Mouse (Mus musculus) activated CD4-positive, CD25-positive, alpha-beta regulatory T cell, adult 4 months (primary cell): Measurements from ENCODE around the gene Meaf6. TPM values are rescaled to one million over a fixed set of nuclear protein-coding genes. Genes with fewer than 3 reads are reported as not detected.

Experiments used
- ATAC-seq: one replicate; pipeline ENCODE4 v1.8.0; 2017
- polyA plus RNA-seq, 2 experiments: library from polyadenylated mRNA; unstranded; fragments of 100-300 nt; shearing (Covaris generic); gene quantifications; one replicate each; pipeline ENCODE4 v1.2.1; 2017

Meaf6 gene
- polyA plus RNA-seq, 2 experiments from 2014 or later = 62.6 to 68.1 TPM

GRCm38 (mm10) chr4:125144627-125145026 lies 59.7 kb downstream of the Meaf6 start:
- ATAC-seq = no peak

DNA sequence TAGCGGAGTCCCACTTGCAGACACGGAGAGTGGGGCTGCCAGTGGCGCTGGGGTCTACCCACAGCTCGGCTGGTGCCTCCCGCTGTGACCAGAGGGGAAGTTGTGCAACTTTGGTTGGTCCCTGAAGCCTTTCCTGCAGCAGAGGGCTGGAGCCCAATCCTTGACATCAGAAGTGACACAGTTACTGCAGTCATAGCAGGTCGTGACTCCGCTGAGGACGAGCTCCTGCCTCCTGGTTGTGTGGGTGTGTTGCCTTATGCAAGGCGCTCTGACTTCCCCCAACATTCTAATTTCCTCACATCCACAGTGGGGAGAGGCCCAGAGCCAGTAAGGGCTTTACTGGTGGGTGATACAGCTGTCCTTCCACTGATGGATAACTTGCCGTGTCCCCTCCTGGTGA lies 60.3 kb downstream of the Meaf6 start:
- no peak for ATAC-seq

GRCm38 (mm10) chr4:125147970-125148369 lies 63.0 kb downstream of the Meaf6 start:
- ATAC-seq = no peak

- no peak for ATAC-seq
Observed at GRCm38 (mm10) chr4:125149460-125149859, 64.5 kb downstream of the Meaf6 start.

DNA sequence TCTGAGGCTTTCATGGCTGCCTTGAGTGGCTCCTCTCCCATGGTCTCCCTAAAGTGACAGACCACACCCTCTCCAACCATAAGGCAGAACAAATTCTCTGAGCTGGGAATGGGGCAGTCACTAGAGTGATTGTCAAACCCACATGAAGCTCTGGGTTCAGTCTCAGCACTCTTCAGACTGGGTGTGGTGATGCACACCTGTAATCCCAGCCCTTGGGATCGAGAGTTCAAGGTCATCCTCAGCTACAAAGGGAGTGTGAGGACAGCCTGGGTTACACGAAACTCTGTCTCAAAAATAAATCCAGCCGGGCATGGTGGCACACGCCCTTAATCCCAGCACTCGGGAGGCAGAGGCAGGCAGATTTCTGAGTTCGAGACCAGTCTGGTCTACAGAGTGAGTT lies 67.5 kb downstream of the Meaf6 start:
- no peak for ATAC-seq

DNA sequence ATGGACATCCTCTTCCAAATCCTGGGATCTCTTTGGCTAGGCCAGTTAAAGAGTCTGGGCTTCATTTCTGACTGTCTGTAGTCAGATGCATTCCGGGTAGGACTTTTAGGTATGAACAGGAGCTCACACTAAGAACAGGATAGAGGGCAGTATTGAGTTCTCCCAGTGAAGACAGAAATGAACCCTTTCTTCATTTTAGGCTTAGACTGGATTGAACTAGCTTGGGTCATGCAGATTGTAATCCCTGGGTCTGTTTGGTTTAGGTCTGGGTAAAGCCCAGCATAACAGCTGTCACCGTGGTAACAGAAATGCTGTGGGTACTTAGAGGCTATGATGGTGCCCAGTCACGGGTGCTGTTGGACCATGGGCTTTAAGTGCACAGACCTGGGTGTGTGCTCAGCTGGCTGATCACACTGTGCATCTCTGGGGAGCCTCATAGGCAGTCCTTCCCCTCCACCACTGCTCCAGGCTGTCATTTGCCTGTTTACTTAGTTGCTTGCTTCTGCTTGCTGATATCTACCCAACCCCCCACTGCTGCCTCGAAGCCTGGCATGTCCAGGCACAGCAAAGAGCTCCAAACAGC lies 68.8 kb downstream of the Meaf6 start:
- no peak for ATAC-seq

GRCm38 (mm10) chr4:125155646-125156045 lies 70.7 kb downstream of the Meaf6 start:
- ATAC-seq = no peak

DNA sequence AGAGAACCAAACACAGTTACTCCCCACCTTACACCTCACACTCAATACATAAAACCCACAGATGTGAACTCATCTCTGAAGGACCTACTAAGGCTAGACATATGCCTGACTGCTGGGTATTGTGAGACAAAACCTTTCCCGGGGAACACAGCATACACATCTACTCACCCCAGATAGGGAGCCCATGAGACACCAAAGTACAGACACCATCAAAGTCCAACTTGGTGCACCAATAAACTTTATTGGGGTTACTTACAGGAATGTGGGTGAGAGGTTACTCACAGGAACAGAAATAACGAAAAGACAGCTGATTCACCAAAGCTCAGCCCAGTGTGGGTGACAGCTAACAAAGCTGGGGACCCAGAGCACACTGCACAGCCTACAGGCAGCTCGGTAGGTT lies 72.4 kb downstream of the Meaf6 start:
- ATAC-seq = no peak

DNA sequence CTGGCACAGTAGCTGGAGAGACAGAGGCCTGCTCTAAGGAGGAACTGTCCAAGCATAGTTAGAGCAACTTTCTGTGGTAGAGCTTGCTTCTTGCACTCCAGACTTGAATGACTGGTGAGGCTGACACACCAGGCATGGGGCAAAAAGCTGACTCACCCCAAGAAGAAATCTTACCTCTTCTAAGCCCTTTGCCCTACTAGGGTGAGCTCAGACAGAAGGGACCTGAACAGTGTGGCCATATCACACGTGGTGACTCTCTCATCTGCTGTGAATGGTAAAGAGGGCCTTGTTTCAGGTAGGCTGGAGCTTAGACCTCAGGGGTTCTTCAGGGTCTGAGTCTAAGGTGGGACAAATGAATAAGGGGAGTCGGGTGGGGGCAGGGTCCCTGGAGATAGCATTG lies 73.1 kb downstream of the Meaf6 start:
- no peak for ATAC-seq

DNA sequence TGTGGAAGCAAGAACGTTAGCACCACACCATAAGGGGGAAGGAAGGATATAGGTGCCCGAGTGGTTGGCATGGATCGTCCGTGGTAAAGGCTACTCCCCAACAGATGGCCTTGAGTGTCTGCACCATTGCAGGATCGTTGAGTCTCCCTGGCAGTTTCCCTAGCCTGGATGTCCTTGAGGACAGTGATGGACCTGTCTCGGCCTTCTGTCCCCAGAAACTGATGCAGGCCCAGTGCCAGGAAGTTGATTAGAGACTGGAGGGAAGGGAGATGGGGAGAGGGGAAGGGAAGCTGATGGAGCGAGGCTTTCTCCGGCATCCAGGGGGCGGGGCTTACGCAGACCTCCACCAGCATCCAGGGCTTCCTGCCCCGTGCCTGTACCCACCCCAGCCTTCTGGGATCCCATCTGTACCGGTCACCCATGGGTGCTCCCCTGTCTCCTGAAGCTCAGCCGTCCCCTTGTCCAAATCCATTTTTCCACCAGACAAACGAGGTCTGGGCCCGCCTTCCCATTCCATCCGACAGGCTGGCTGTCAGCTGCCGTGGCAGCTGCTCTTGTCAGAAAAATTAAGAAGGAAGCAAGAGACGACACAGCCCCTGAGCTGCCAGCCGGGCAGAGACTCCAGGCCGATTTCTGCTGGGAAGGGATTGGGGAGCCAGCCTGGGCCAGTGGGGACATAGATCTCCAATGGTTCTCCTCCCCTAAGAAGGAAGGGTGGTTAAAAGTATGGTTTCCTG lies 73.8 kb downstream of the Meaf6 start:
- no peak for ATAC-seq

GRCm38 (mm10) chr4:125160320-125160950 lies 75.5 kb downstream of the Meaf6 start:
- no peak for ATAC-seq

DNA sequence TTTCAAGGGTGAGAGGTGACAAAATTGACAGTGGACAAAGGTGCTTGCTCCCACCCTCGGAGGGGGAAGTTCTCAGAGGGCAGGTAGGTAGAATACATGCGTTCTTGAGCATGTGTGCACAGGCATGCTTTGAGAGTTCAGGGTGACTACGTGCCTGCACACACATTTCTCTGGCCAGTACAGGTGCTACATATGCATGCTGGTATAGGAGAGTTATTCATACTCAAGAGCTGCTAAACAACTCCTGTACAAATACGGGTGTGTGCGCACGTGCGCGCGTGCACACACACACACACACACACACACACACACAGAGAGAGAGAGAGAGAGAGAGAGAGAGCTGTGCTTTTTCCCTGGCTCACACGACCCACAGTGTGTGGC lies 76.0 kb downstream of the Meaf6 start:
- no peak for ATAC-seq

GRCm38 (mm10) chr4:125161392-125161791 lies 76.5 kb downstream of the Meaf6 start:
- ATAC-seq = no peak

DNA sequence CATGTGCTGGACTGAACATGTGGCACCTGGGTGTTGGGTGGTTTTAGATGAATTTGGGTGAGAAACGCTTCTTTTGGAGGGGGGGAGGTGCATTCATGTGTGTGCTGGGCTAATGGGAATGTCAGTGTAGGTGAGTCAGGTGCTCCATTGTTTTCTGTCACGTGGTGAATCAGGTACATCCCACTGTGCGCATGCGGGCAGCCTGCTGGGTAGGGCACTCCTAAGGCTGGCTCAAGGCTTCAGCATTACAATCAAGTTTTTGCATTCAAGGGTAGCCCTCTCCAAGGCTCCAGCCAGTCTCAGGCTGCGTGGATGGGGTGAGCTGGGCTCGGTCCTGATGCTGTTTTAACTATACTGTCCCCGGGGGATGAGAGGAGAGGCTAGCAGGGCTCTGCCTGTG lies 77.8 kb downstream of the Meaf6 start:
- no peak for ATAC-seq

Other genes starting within 250 kb of the Meaf6 start
- gene Yrdc, start 234.5 kb upstream of the Meaf6 start, polyA plus RNA-seq = 1 to 10 TPM; 4.4 to 6.2 TPM
- gene 1110065P20Rik, start 233.9 kb upstream of the Meaf6 start, polyA plus RNA-seq = 1 to 10 TPM; 3.9 to 8.0 TPM
- gene Maneal, start 223.0 kb upstream of the Meaf6 start, polyA plus RNA-seq = under 1 TPM; 0.17 to 0.20 TPM
- gene Epha10, start 204.2 kb upstream of the Meaf6 start, polyA plus RNA-seq = under 1 TPM in 1 of 2 experiments, not detected in 1; 0.30 TPM
- 1 to 10 TPM; 6.9 to 8.9 TPM for gene 9930104L06Rik, start 148.1 kb upstream of the Meaf6 start, polyA plus RNA-seq
- gene Cdca8, start 145.8 kb upstream of the Meaf6 start, polyA plus RNA-seq = 10 to 100 TPM; 43.8 to 61.4 TPM
- gene Rspo1, start 98.7 kb upstream of the Meaf6 start, polyA plus RNA-seq = not detected
- gene Gnl2, start 68.5 kb upstream of the Meaf6 start, polyA plus RNA-seq = 10 to 100 TPM; 60.7 to 68.3 TPM
- not detected for gene Dnali1, start 19.4 kb upstream of the Meaf6 start, polyA plus RNA-seq
- 10 to 100 TPM in 1 of 2 experiments, 1 to 10 TPM in 1; 8.2 to 10.6 TPM for gene Snip1, start 18.5 kb upstream of the Meaf6 start, polyA plus RNA-seq
- 1 to 10 TPM; 5.0 to 5.9 TPM for gene Zc3h12a, start 42.7 kb downstream of the Meaf6 start, polyA plus RNA-seq